Mouse (Mus musculus) lung, embryonic 15.5 days (tissue): ENCODE measurements around the gene Csnk1g2. TPM values are rescaled to one million over a fixed set of nuclear protein-coding genes. Genes with fewer than 3 reads are reported as not detected.
A peak's percentile ranks its signal among the peaks of the same experiment; 100 is the strongest.

Experiments
- ATAC-seq: fragments of 200-750 bp; cut with Nextera tagmentation; 2 replicates; pipeline ENCODE4 v1.8.0; 2017; ENCODE audit warnings: moderate number of reproducible peaks, borderline replicate concordance; ENCODE audit not compliant: low FRiP score, low TSS enrichment; ENCODE audit errors: extremely low read depth
- H3K27ac ChIP-seq: fragments of 300-500 bp; sonication (generic); 2 replicates; pipeline ENCODE4 v1.5.1; 2015; ENCODE audit warnings: moderate library complexity, mild to moderate bottlenecking, inconsistent platforms
- H3K27me3 ChIP-seq: fragments of 300-500 bp; sonication (generic); 2 replicates; pipeline ENCODE4 v1.6.1; 2015; ENCODE audit warnings: inconsistent platforms
- H3K36me3 ChIP-seq: fragments of 300-500 bp; sonication (generic); 2 replicates; pipeline ENCODE4 v1.6.1; 2015; ENCODE audit warnings: inconsistent platforms
- H3K4me1 ChIP-seq: fragments of 300-500 bp; sonication (generic); 2 replicates; pipeline ENCODE4 v1.6.1; 2015; ENCODE audit warnings: inconsistent platforms
- H3K4me2 ChIP-seq: fragments of 300-500 bp; sonication (generic); 2 replicates; pipeline ENCODE4 v1.6.1; 2015; ENCODE audit warnings: inconsistent platforms, mild to moderate bottlenecking, moderate library complexity
- H3K4me3 ChIP-seq: fragments of 300-500 bp; sonication (generic); 2 replicates; pipeline ENCODE4 v1.5.1; 2015; ENCODE audit warnings: mild to moderate bottlenecking, inconsistent platforms
- H3K9ac ChIP-seq: fragments of 300-500 bp; sonication (generic); 2 replicates; pipeline ENCODE4 v1.6.1; 2015; ENCODE audit warnings: inconsistent platforms
- H3K9me3 ChIP-seq: fragments of 300-500 bp; sonication (generic); 2 replicates; pipeline ENCODE4 v1.6.1; 2016; ENCODE audit warnings: inconsistent platforms
- WGBS: fragments of 180-500 bp; shearing (Covaris S2); methylation state at CpG from one replicate; pipeline ENCODE4 v1.1.7; 2015; 5-methylcytosine and 5-hydroxymethylcytosine counted together
- polyA plus RNA-seq: library from polyadenylated mRNA; unstranded; fragments of >200 nt; fragmentation: Nextera tagmentation; extraction: Ambion mirVana; gene quantifications from 2 replicates; pipeline ENCODE4 v1.2.1, GENCODE M21; 2015

Csnk1g2 gene
- polyA plus RNA-seq, 1 experiment from 2014 or later: 152 TPM

DNA sequence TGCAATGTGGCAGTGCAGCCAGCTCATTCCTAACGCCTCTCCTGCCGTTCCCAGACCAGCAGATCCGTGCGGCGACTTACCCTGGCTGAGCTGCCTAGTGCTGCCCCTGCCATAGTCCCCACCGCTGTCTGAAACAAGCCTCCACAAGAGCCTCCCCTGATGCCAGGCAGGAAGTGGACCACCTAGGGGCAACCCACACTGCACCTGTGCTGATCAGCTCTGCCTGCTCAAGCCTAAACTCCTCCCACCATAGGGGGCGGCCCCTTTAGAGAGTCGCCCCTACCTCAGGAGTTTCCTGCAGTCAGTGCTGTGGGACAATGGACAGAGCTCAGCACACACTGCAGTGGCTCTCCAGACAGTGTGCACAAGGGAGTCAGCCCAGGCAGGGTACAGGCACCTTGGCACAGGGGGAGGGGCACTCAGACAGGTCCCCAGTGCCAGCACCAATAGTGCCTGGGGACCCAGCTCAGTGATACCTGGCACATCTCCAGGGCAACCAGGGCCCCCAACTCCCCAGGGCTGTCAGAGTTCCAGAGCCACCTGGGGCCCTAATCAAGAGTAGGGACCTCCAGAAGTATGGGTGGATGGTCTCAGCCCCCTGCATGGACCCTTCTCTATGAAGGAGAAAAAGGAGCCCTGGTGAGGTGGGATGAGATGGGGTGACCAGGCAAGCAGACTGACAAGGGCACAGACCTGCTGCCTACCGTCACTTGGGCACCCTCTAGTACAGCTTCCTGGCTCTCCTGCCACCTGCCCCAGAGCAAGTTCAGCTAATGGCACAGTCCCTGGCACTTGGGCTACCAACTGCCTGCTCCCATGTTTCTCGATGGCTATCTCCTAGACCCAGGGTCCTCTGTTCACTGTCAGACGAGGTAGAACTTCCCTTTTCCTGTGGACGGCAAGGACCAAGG is 37.7 kb upstream of the Csnk1g2 start:
- 67% methylated on average over 12 of the region's 12 CpGs for WGBS
- ATAC-seq: no peak; the same call in 1 of the 2 replicates
- no peak overlapping the region for H3K27ac ChIP-seq
- H3K4me3 ChIP-seq: peak overlapping the region; percentile 27
- H3K27me3 ChIP-seq: no peaks in the 10 kb centered on the region
- no peaks in the 10 kb centered on the region for H3K9me3 ChIP-seq
- no peak overlapping the region for H3K9ac ChIP-seq
- peak overlapping the region; percentile 43 for H3K4me2 ChIP-seq
- peaks cover 23% of the 10 kb centered on the region for H3K4me1 ChIP-seq
- peaks cover 32% of the 10 kb centered on the region for H3K36me3 ChIP-seq

DNA sequence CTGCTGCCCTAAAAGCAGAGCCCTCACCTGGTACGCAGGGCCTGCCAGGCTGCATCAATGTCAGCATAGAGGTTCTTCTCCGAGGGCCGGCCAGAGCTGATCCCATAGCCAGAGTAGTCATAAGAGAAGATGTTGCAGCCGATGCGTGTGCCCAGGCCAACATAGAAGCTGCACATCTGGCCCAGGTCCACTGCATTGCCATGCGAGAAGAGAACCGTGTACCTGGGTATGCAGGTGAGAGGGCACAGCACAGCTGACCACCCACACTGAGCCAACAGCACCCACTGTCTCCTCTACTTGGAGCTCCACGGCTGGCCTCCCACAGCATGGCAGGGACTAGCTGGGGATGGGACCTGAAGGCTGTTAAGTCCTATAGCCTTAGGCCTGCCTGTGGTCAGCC is 37.1 kb upstream of the Csnk1g2 start:
- Histone ChIP-seq H3K9ac (no peak overlapping the region), H3K27me3 (no peaks in the 10 kb centered on the region), H3K36me3 (peaks cover 32% of the 10 kb centered on the region), H3K4me2 (peak overlapping the region; percentile 43), H3K27ac (no peak overlapping the region), H3K4me3 (peak overlapping the region; percentile 27), H3K9me3 (no peaks in the 10 kb centered on the region), H3K4me1 (peaks cover 23% of the 10 kb centered on the region)
- 90% methylated on average over 8 of the region's 8 CpGs for WGBS
- ATAC-seq: no peak

DNA sequence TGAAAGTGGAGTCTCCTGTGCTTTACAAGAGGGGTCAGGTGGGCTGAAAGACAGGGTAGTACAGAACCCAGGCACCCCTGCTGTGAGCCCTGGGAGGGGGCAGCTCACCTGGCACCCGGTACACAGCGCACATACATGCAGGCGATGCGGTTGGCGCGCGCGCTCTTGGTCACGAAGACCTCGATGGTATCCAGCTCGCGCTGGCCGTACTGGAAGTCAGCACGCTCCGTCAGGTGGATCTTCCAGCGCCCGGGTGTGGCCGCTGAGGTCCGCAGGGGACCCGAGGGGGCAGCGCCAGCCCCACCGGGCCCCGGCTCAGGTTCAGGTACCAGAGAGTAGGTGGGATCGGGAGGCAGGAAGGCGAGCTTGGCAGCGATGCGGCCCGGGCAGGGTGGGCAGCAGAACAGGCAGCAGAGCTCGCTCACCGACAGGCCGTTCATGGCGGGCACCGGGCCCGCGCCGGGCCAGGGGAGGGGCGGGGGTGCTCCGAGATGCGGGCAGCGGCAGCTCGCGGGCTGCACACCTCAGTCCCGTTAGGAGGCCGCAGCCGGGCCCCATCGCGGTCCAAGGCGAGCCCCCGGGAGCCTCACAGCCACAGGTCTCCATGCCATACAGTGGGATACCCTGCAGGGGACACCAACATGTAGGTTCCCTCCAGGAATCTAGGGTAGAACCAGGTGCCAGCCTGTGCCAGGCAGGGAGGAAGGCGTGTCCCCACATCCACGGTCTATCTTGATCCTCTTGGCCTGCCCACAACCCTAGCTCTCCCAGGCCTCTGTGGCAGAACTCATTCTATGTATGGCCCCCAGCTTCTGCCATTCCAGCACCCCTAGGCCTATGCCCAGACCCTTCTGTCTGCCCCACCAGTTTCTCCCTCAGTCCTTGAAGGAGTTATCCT is 36.0 kb upstream of the Csnk1g2 start:
- H3K9ac ChIP-seq: peak overlapping the region; percentile 5; the same call in 1 of the 2 replicates
- peak overlapping the region; percentile 62 for H3K27ac ChIP-seq
- H3K4me3 ChIP-seq: peak overlapping the region; percentile 27
- WGBS: 88% methylated on average over 49 of the region's 51 CpGs
- peaks cover 32% of the 10 kb centered on the region for H3K36me3 ChIP-seq
- H3K27me3 ChIP-seq: no peaks in the 10 kb centered on the region
- ATAC-seq: no peak
- peak overlapping the region; percentile 43 for H3K4me2 ChIP-seq
- peaks cover 23% of the 10 kb centered on the region for H3K4me1 ChIP-seq
- H3K9me3 ChIP-seq: no peaks in the 10 kb centered on the region

DNA sequence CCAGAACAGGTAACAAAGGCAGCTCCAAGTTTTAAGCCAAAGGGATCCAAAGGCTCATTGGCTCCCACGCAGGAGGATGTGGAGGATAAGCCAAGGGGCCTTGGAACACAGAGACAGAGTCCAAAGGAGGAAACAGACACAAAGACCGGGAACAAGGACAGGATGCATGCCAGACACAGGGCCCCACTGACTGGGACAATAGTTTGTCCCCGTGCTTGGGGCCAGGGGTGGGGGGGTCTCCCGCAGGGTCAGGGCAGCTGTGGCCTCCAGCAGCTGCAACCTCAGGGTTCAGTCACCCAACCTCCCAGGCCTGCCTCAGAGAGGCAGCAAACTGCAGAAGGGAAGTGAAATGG is 35.4 kb upstream of the Csnk1g2 start:
- ATAC-seq: no peak
- peak overlapping the region; percentile 62 for H3K27ac ChIP-seq
- WGBS: 43% methylated on average over 4 of the region's 4 CpGs
- peaks cover 23% of the 10 kb centered on the region for H3K4me1 ChIP-seq
- H3K9me3 ChIP-seq: no peaks in the 10 kb centered on the region
- no peaks in the 10 kb centered on the region for H3K27me3 ChIP-seq
- H3K9ac ChIP-seq: peak overlapping the region; percentile 3; the same call in 1 of the 2 replicates
- H3K36me3 ChIP-seq: peaks cover 27% of the 10 kb centered on the region
- peak overlapping the region; percentile 27; the same call in 1 of the 2 replicates for H3K4me3 ChIP-seq
- peak overlapping the region; percentile 43 for H3K4me2 ChIP-seq

DNA sequence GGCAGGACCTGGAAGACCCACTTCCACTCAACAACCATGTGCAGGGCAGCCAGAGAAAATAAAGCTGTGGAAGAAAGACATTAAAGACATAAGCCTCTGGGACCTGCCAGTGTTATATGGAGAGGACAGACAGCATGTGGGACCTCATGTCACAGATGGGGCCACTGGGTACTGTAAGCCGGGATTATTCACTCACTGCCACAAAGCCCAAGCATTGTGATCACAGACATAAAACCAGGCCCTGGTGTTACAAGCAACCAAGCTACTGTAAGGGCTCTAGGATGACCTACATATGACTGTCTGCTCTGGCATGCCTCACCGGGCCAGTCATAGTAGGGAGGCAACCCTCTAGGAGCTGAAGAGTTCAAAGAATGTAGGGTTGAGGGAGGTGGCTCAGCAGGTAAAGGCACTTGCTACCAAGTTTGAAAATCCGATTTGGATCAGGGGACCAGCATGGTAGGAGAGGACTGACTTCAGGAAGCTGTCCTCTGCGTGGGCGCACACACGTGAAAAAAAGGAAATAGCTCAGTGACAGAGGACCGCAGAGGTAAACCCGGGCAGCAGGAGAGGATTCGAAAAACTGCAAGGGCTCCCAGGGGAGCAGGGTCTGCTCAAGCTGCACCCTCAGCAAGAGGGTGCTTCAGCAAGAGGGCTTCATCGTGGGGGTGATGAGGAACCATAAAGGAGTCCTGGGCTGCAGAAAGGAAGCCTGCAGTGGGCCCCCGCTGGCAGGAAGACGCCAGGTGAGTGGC is 33.3 kb upstream of the Csnk1g2 start:
- ATAC-seq: no peak
- H3K27ac ChIP-seq: peak overlapping the region; percentile 56; the same call in 1 of the 2 replicates
- peak overlapping the region; percentile 93 for H3K4me2 ChIP-seq
- H3K9me3 ChIP-seq: no peaks in the 10 kb centered on the region
- peak overlapping the region; percentile 95 for H3K4me3 ChIP-seq
- H3K4me1 ChIP-seq: peaks cover 20% of the 10 kb centered on the region
- peaks cover 9% of the 10 kb centered on the region; the same call in 1 of the 2 replicates for H3K36me3 ChIP-seq
- no peaks in the 10 kb centered on the region for H3K27me3 ChIP-seq
- WGBS: 13% methylated on average over 12 of the region's 12 CpGs
- peak overlapping the region; percentile 96 for H3K9ac ChIP-seq

DNA sequence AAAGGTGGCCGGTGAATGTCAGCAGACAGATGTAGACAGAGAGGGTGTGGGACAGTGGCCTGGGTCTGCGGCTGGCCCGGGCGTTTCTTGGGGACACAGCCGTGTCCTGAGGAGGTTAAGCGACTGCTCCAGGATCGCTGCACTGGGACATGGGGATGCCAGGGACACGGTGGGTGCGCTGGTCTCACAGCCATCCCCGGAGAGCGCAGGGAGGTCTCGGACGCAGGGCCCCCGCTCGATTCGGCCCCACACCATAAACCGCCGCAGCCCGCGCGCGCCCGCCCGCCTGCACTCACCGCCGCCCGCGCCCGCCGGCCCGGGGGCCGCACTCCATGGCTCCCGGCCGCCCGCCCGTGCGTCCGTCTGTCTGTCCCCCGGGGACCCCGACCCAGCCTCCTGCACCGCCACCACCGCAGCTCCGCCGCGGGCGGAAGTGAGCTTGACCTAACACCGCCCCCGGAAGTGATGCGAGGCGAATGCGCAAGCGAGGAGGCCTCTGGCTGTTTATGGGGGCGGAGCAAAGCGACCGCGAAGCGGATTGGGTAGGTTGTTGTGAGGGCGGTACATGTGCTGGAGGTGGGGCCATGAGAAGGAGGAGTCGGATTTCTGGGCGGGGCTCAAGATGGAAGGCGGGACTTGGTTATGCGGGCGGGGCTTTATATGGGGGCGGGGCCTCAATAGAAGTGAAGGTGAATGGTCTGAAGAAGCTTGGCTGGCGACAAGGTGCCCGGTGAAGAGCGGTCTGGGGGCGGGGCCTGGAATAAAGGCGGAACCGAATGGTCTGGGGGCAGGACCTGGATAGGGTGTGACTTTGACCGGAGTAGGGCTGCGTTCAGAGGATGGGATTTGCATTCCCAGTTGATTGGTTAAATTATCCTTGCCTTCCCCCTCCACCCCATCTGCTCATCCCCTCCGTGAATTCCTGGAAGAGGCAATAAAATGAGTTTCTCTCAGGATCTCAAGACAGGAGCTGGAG is 32.5 kb upstream of the Csnk1g2 start, which contains the start of gene Abhd17a:
TSS of gene Abhd17a (minus strand) at position 463 of the 976 bp plus-strand sequence.
- no peaks in the 10 kb centered on the region for H3K9me3 ChIP-seq

DNA sequence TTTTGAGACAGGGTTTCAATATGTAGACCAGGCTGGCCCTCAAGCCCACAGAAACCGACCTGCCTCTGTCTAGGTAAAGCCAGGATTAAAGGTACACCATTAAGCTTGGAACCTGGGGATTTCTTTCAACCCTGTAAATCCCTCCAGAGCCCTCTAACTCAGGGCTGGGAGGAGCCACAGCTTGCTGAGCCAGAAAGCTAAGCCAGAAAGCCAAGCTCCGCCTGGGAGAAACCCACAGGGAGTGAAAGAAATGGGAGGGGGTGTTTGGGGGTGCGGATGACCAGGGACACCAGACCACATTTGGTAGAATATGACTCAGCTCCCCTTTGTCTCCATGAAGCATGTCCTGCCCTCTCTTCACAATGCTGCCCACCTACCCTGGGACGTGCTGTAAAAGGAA is 26.3 kb upstream of the Csnk1g2 start:
- WGBS: 31% methylated on average over 4 of the region's 4 CpGs
- H3K4me3 ChIP-seq: no peak overlapping the region
- H3K4me1 ChIP-seq: no peaks in the 10 kb centered on the region
- no peak for ATAC-seq
- H3K4me2 ChIP-seq: no peak overlapping the region
- H3K36me3 ChIP-seq: no peaks in the 10 kb centered on the region
- H3K9me3 ChIP-seq: no peaks in the 10 kb centered on the region
- H3K27ac ChIP-seq: no peak overlapping the region
- no peaks in the 10 kb centered on the region for H3K27me3 ChIP-seq
- no peak overlapping the region for H3K9ac ChIP-seq

More for the DNA sequence above, 32.5 kb upstream of the Csnk1g2 start, which contains the start of gene Abhd17a:
- peak within 1 kb of the TSS; percentile 96 for H3K9ac ChIP-seq
- peaks cover 20% of the 10 kb centered on the region for H3K4me1 ChIP-seq
- ATAC-seq: peak; percentile 98
- peak within 1 kb of the TSS; percentile 95 for H3K4me3 ChIP-seq
- peak within 1 kb of the TSS; percentile 56 for H3K27ac ChIP-seq
- no peaks in the 10 kb centered on the region for H3K27me3 ChIP-seq
- H3K36me3 ChIP-seq: peaks cover 6% of the 10 kb centered on the region; the same call in 1 of the 2 replicates
- H3K4me2 ChIP-seq: peak within 1 kb of the TSS; percentile 93
- 1% methylated on average over 73 of the region's 73 CpGs for WGBS

DNA sequence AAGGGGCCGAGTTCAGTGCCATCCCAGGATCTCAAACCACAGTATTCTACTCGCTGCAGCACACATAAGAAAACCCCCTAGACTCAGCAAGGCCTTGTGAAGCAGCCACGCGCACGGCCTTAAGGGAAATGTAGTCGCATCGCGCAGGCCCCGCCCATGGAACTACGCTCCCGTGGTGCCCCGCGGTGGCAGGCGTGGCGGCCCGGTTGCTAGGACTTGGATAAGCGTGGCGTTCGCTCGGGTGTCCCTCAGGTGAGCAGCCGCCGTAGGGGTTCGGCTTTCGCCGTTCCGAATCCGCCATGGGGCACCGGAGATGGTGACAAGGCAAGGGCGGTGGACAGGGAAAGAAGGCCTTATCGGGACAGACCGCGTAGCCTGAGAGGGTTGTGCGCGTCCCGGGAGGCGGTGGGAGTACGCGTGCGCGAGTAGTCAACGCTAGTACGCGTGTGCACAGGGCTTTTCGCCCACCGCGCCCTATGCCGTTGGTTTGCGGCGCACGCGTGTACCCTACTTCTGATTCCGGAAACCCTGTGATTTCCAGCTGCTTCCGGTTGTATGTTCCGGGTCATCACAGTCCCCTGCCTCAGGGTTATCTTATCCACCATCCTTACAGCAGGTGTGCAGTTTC is 19.8 kb upstream of the Csnk1g2 start, which contains the start of the genes Scamp4 and Adat3:
TSS of gene Scamp4 (plus strand) at position 175 of the 628 bp plus-strand sequence.
TSS of gene Adat3 (plus strand) at position 183 of the 628 bp plus-strand sequence.
- H3K36me3 ChIP-seq: peaks cover 17% of the 10 kb centered on the region
- H3K4me3 ChIP-seq: peak within 1 kb of the TSS; percentile 94
- H3K4me1 ChIP-seq: peaks cover 19% of the 10 kb centered on the region
- H3K9me3 ChIP-seq: no peaks in the 10 kb centered on the region
- H3K4me2 ChIP-seq: peak within 1 kb of the TSS; percentile 89
- under 1% methylated on average over 54 of the region's 54 CpGs for WGBS
- peak within 1 kb of the TSS; percentile 93 for H3K27ac ChIP-seq
- ATAC-seq: peak; percentile 95
- H3K27me3 ChIP-seq: no peaks in the 10 kb centered on the region
- peak within 1 kb of the TSS; percentile 72 for H3K9ac ChIP-seq

DNA sequence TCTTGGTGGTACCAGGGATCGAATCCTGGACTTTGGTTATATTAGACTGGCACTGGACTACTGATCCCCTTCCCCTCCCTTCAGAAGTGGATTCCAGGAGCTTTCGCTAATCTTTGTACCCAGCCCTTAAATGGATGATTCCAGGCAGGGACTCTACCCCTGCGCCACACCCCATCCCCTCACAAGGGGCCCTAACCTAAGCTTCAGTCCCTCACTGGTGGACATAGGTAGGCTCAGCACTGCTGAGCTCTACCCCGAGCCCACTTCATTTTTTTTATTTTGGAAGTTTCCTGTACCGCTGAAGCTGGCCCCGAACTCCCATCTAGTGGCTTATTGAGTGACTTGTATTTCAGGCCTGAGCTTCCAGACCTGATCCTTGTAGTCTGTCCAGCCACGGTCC is 19.3 kb upstream of the Csnk1g2 start:
- Histone ChIP-seq H3K27me3 (no peaks in the 10 kb centered on the region), H3K27ac (peak overlapping the region; percentile 93), H3K4me1 (peaks cover 19% of the 10 kb centered on the region), H3K9ac (peak overlapping the region; percentile 72), H3K36me3 (peaks cover 22% of the 10 kb centered on the region), H3K4me2 (peak overlapping the region; percentile 89), H3K4me3 (peak overlapping the region; percentile 94), H3K9me3 (no peaks in the 10 kb centered on the region)
- no peak for ATAC-seq
- WGBS: 32% methylated on average over 7 of the region's 7 CpGs
